Mouse (Mus musculus) lung, adult 2 months (tissue): ENCODE measurements around the gene Zfp609. TPM values are rescaled to one million over a fixed set of nuclear protein-coding genes. Genes with fewer than 3 reads are reported as not detected.

ENCODE experiments used
- DNase-seq: peaks from one replicate; pipeline ENCODE4 v3.0.0; 2022
- H3K4me1 ChIP-seq: fragments of 200-500 bp; 2 replicates; pipeline ENCODE4 v1.6.1; 2011; ENCODE audit warnings: low read length; ENCODE audit not compliant: control insufficient read depth, insufficient read depth
- H3K4me3 ChIP-seq: fragments of 200-500 bp; replicated peaks from 2 replicates; pipeline ENCODE3; 2011; ENCODE audit warnings: low read depth, mild to moderate bottlenecking, control low read depth, low read length; ENCODE audit errors: extremely low read depth
- CTCF ChIP-seq: fragments of 200-500 bp; IDR thresholded peaks from 2 replicates; pipeline ENCODE4 v1.5.1; 2011; ENCODE audit warnings: mild to moderate bottlenecking, low read length, control low read depth; ENCODE audit not compliant: insufficient read depth
- POLR2A ChIP-seq: fragments of 200-500 bp; IDR thresholded peaks from 2 replicates; pipeline ENCODE4 v1.6.1; 2011; ENCODE audit warnings: low read depth, mild to moderate bottlenecking, control low read depth, low read length, borderline replicate concordance; ENCODE audit errors: extremely low read depth
- WGBS: fragments of 180-500 bp; shearing (Covaris S2); methylation state at CpG from one replicate; pipeline ENCODE4 v1.1.7; 2018; 5-methylcytosine and 5-hydroxymethylcytosine counted together
- polyA plus RNA-seq: library from polyadenylated mRNA; depleted of rRNA; stranded (reverse); fragments of >200 nt; gene quantifications from 2 replicates; pipeline ENCODE4 v1.2.3, GENCODE M21; 2012

The Zfp609 gene
- polyA plus RNA-seq, 1 experiment = 11.7 TPM

- TF ChIP-seq POLR2A (no peak), CTCF (no peak)
- DNase-seq = no peak
- Histone ChIP-seq H3K4me3 (no peak overlapping the region), H3K4me1 (peaks cover 9% of the 10 kb centered on the region)
- WGBS = 51% methylated on average over 4 of the region's 4 CpGs
Observed at GRCm38 (mm10) chr9:65831164-65831563, 3.8 kb upstream of the Zfp609 start.

- Histone ChIP-seq H3K4me1 (peaks cover 17% of the 10 kb centered on the region), H3K4me3 (no peak overlapping the region)
- DNase-seq = no peak
- TF ChIP-seq CTCF (no peak), POLR2A (no peak)
- 84% methylated on average over 4 of the region's 4 CpGs for WGBS
Observed at GRCm38 (mm10) chr9:65830255-65830654, 2.9 kb upstream of the Zfp609 start.

GRCm38 (mm10) chr9:65829410-65829809, 2.0 kb upstream of the Zfp609 start:
- TF ChIP-seq POLR2A (no peak), CTCF (peak; percentile 25; the same call in 1 of the 2 replicates)
- no peak for DNase-seq
- Histone ChIP-seq H3K4me1 (peaks cover 20% of the 10 kb centered on the region), H3K4me3 (no peak overlapping the region)
- WGBS = 85% methylated on average over 1 of the region's 2 CpGs

- TF ChIP-seq CTCF (no peak), POLR2A (no peak)
- WGBS = 9% methylated on average over 3 of the region's 3 CpGs
- Histone ChIP-seq H3K4me3 (no peak overlapping the region), H3K4me1 (peaks cover 29% of the 10 kb centered on the region)
- no peak for DNase-seq
Observed at GRCm38 (mm10) chr9:65828511-65828910, 1.1 kb upstream of the Zfp609 start.

- 2% methylated on average over 13 of the region's 13 CpGs for WGBS
- no peak for TF ChIP-seq POLR2A
- no peak for TF ChIP-seq CTCF
- H3K4me3 ChIP-seq = peak overlapping the region; percentile 48
- H3K4me1 ChIP-seq = peaks cover 32% of the 10 kb centered on the region
- no peak for DNase-seq
Observed at GRCm38 (mm10) chr9:65828016-65828403, 646 bp upstream of the Zfp609 start.

GRCm38 (mm10) chr9:65826588-65827343, 598 bp downstream of the Zfp609 start:
- H3K4me1 ChIP-seq = peaks cover 34% of the 10 kb centered on the region
- peak; percentile 46 for DNase-seq
- TF ChIP-seq CTCF = no peak
- TF ChIP-seq POLR2A = 0 out of 2 replicates have a peak, but pooled peaks have one; percentile 7
- WGBS = under 1% methylated on average over 29 of the region's 31 CpGs
- peak overlapping the region; percentile 89 for H3K4me3 ChIP-seq

GRCm38 (mm10) chr9:65826226-65826587, 1.2 kb downstream of the Zfp609 start:
- TF ChIP-seq CTCF (no peak), POLR2A (no peak)
- WGBS = 7% methylated on average over 4 of the region's 4 CpGs
- Histone ChIP-seq H3K4me1 (peaks cover 34% of the 10 kb centered on the region), H3K4me3 (peak overlapping the region; percentile 89)
- no peak for DNase-seq

GRCm38 (mm10) chr9:65823716-65824462, 3.5 kb downstream of the Zfp609 start:
- WGBS = 42% methylated on average over 10 of the region's 10 CpGs
- H3K4me1 ChIP-seq = peaks cover 36% of the 10 kb centered on the region
- DNase-seq = no peak
- peak overlapping the region; percentile 16 for H3K4me3 ChIP-seq
- TF ChIP-seq POLR2A (no peak), CTCF (no peak)

- no peak for TF ChIP-seq POLR2A
- TF ChIP-seq CTCF = no peak
- peaks cover 29% of the 10 kb centered on the region for H3K4me1 ChIP-seq
- no peak overlapping the region for H3K4me3 ChIP-seq
- no peak for DNase-seq
- WGBS = 65% methylated on average over 4 of the region's 4 CpGs
Observed at GRCm38 (mm10) chr9:65822011-65822410, 5.4 kb downstream of the Zfp609 start.
